Mouse (Mus musculus) forelimb bud, embryonic 11.5 days (tissue): ENCODE results near the gene Rasip1.
A peak's percentile ranks its signal among the peaks of the same experiment; 100 is the strongest.

ENCODE experiments used
- DNase-seq: peaks from one replicate; pipeline ENCODE4 v3.0.0-alpha.2; 2012; ENCODE audit warnings: low read depth, low spot score

Gene Rasip1

DNA sequence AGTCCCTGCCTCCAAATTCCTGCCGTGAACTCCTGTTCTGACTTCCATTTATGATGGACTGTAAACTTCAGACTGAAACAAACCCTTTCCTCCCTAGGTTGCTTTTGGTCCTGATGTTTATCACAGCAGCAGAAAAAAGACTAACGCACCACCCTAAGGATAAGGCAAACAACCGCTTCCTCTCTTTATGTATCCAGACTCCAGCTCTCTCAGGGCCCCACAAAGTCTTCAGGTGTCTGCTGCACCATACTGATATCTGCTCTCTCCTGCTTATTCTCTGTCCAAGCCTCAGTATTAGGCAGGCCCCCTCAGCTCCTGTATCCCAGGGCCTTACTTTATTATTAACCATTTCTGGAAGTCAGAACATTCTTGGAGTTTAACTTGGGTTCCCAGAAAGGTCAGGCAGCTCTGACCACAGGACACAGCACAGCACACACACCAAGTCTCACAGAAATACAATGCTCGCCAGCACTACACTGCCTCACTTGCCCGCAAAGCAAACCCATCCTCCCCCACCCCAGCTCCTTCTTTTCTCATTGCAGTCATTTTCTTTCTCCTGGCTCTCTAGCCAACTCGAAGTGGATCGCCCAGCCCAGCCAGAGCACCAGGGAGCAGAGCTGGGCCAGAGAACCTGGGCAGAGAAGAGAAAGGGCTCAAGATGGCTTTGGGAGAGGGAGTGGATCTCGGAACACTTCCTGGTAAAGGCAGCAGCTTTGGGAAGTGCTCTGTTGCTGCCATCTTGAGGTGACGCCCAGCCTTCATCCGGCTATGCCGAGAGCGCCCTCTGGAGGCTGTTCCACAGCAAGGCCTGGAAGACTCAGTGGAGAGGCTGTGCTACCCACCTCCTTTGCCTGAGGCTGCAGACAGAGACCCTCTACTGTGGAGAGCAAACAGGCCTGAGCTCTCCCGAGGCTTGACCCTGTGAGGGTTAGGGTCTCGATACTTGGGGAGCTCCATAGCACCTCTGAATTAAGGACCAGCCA, 55.1 kb downstream of the Rasip1 start:
- peak; percentile 94 for DNase-seq

- no peak for DNase-seq
Observed at GRCm38 (mm10) chr7:45683396-45684050, 56.2 kb downstream of the Rasip1 start, which contains the start of gene Ntn5. TSS of gene Ntn5 (plus strand) at chr7:45684022.

- DNase-seq: no peak
Observed at GRCm38 (mm10) chr7:45685811-45686210, 58.5 kb downstream of the Rasip1 start.

GRCm38 (mm10) chr7:45686841-45687240, 59.6 kb downstream of the Rasip1 start:
- DNase-seq: no peak
